Mouse (Mus musculus) frontal cortex, postnatal 36 days (tissue): Measurements from ENCODE around the gene Gm4513.
"Not testable (repeated sequence)": the region's sequence is repeated elsewhere in the genome, so short reads cannot be mapped to it uniquely, and the experiment has no call there.

Experiments used
- DNase-seq, 2 experiments: peaks; one replicate each; pipeline ENCODE4 v3.0.0; 2022; ENCODE audit warnings: low spot score in 2 of 2

Gene Gm4513

GRCm38 (mm10) chr7:20598921-20599320, at the start of gene Gm4513:
Gene Gm4513, minus strand, starts transcription at chr7:20599021.
- not testable (repeated sequence) for DNase-seq

- DNase-seq, result not testable (repeated sequence)
These were observed 22.7 kb downstream of the Gm4513 start, which contains the start of gene Gm4141 for GRCm38 (mm10) chr7:20576141-20576540. Gene Gm4141, minus strand, starts transcription at chr7:20576241.

GRCm38 (mm10) chr7:20545657-20546056, 53.2 kb downstream of the Gm4513 start, which contains the start of gene Gm5726:
Gene Gm5726, minus strand, starts transcription at chr7:20545757.
- not testable (repeated sequence) for DNase-seq
